Mouse (Mus musculus) cortical plate, adult 2 months (tissue): ENCODE results near the gene Tspan12. TPM values are rescaled to one million over a fixed set of nuclear protein-coding genes. Genes with fewer than 3 reads are reported as not detected.
"Not testable (repeated sequence)": the region's sequence is repeated elsewhere in the genome, so short reads cannot be mapped to it uniquely, and the experiment has no call there.

Experiments used
- H3K27ac ChIP-seq: fragments of 200-500 bp; 2 replicates; pipeline ENCODE4 v1.5.1; 2012; ENCODE audit warnings: low read length, control low read depth, inconsistent platforms; ENCODE audit not compliant: insufficient read depth
- H3K4me1 ChIP-seq: fragments of 200-500 bp; 2 replicates; pipeline ENCODE4 v1.6.1; 2011; ENCODE audit warnings: low read length; ENCODE audit not compliant: control insufficient read depth, insufficient read depth
- H3K4me3 ChIP-seq: fragments of 200-500 bp; 2 replicates; pipeline ENCODE4 v1.5.1; 2011; ENCODE audit warnings: mild to moderate bottlenecking, low read length, control low read depth; ENCODE audit not compliant: insufficient read depth
- CTCF ChIP-seq: fragments of 200-500 bp; IDR thresholded peaks from 2 replicates; pipeline ENCODE4 v1.5.1; 2011; ENCODE audit warnings: mild to moderate bottlenecking, control low read depth, low read length; ENCODE audit not compliant: insufficient read depth; ENCODE audit errors: extremely low read depth
- POLR2A ChIP-seq: fragments of 200-500 bp; IDR thresholded peaks from 2 replicates; pipeline ENCODE4 v1.6.1; 2011; ENCODE audit warnings: mild to moderate bottlenecking, low read length, control low read depth; ENCODE audit not compliant: insufficient read depth; ENCODE audit errors: extremely low read depth
- polyA plus RNA-seq: library from polyadenylated mRNA; depleted of rRNA; stranded (reverse); fragments of >200 nt; gene quantifications from 2 replicates; pipeline ENCODE4 v1.2.3, GENCODE M21; 2012

The Tspan12 gene
- polyA plus RNA-seq, 1 experiment = 19.0 TPM

DNA sequence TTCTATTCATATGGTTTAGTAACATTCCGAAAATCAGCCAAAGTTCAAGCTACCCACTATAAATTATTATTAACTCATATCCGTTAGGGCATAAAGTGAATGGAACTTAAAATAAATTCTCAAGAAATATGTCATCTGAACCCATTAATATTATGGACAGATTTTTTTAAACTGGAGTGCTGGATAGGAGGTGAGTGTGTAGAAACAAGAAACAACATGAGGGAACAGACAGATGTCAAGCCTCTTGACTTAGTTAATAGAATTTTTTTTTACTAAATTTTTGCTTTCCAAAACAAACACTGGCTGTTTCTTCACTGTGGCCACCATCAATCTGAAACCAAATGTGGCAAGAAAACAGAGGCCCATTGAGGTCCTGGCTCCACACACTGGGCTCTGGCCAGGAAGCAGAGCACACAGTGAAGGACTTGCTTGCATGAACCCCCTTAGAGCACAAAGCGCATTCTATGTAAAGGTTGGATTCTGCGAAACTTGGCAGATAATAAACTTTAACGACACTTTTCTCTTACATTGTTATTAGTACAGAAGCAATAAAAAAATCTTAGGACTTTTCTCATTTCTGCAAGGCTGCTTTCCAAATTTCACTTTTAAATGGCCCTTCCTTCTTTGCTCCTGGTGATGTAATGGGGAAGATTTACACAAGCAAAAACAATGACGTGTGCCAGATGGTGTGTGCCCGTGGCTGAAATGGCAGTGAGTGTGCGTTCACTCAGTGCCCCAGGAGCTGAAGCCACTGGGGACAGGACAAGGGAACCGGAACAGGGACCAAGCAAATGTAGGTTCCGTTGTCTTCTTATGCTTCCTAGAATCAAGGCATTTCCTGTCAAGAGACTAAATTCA, 48.6 kb downstream of the Tspan12 start:
- Histone ChIP-seq H3K27ac (no peak overlapping the region), H3K4me1 (no peaks in the 10 kb centered on the region), H3K4me3 (no peak overlapping the region)
- TF ChIP-seq POLR2A (no peak), CTCF (no peak)

DNA sequence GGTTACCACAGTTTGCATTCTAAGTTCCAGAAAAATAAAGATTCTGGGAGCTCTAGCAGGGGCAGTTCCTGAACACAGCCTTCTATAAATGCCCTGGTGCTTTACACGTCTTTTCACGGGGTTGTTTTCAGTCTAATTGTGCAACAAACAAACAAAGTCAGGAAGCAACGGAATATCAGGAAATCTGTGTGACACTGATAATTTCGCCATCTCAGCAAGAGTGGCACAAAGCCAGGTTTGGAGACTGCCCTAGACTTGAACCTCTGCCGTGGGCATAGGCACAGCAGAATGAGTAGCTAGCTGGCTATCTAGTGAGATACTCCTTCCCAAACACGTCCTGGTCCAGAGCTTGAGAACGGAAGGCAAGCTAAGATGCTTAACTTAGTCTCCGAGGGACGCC, 53.7 kb downstream of the Tspan12 start:
- Histone ChIP-seq H3K27ac (no peak overlapping the region), H3K4me3 (no peak overlapping the region), H3K4me1 (no peaks in the 10 kb centered on the region)
- TF ChIP-seq POLR2A = no peak
- no peak for TF ChIP-seq CTCF

DNA sequence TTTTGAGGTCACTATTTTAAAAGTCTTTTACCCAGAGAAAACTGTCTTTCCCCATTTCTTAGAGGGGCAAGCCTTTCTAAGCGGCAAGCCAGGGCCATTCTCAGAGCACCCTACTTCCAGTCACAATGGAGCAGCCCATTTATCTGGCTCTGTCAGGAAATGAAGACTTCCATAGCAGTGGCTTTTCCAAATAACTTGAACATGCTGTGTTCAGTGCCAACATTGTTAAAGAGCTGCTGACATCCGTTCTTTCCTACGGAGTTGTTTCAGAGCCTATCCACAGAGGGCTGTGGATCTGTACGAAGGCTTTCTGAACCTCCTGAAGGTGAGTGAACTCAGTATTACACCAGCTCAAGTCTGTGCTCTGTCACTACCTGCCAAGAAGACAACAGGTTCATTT, 55.2 kb downstream of the Tspan12 start:
- Histone ChIP-seq H3K4me1 (no peaks in the 10 kb centered on the region), H3K27ac (no peak overlapping the region), H3K4me3 (no peak overlapping the region)
- TF ChIP-seq POLR2A = no peak
- TF ChIP-seq CTCF = no peak

DNA sequence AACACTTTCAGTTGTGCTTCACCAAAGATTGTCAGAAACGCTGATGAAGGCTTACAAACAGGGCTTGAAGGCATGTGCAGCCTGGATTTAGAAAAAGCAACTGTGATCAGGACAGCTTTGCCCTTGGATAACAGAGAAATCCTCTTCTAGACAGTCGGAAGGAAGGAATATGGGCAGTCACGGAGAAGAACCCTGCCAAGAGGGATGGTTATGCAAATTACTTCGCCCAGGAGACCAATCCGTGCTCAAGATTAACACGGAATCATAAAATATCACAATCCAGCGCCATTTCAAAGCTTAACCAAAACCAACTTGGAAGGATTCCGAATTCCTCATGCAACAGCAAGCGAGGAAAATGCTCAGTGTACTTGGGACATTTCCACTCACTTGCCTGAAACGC, 55.9 kb downstream of the Tspan12 start:
- TF ChIP-seq POLR2A = no peak
- no peak for TF ChIP-seq CTCF
- Histone ChIP-seq H3K27ac (no peak overlapping the region), H3K4me3 (no peak overlapping the region), H3K4me1 (no peaks in the 10 kb centered on the region)

DNA sequence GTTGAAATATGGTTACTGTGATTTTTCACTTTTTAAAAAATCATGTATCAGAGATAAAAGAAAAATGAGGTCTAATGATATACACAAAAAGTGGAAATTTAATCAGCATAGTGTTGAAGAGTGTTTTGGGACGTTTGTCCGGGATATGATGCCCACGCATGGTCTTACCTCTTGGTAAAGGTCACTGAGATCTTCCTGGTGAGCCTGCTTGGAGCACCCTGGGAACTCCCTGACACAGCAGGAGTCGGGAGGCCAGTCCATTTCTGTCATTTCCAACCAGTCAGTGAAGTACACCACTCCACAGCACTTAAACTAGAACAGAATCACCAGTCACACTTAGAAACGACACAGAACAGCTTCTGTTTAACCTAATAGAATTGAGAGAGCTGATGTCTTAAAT, 56.9 kb downstream of the Tspan12 start:
- Histone ChIP-seq H3K4me1 (no peaks in the 10 kb centered on the region), H3K4me3 (no peak overlapping the region), H3K27ac (no peak overlapping the region)
- TF ChIP-seq POLR2A (no peak), CTCF (no peak)

DNA sequence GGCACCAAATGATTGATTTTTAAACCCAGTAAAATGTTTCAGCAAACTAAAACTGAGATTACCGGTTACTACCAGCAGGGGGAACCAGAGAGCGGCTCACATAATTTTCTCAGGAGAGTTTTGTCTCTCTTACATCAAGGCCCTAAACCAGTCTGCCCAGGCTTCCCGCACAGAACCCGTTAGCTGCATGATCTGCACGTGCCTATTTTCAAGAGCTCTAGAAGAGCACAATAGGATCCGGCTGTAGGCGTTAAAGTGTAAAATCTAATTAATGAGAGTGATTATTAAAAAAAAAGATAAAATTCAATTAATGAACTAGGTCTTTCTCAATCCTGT, 57.3 kb downstream of the Tspan12 start:
- Histone ChIP-seq H3K4me3 (no peak overlapping the region), H3K4me1 (no peaks in the 10 kb centered on the region), H3K27ac (no peak overlapping the region)
- peak; percentile 56; the same call in 1 of the 2 replicates for TF ChIP-seq CTCF
- no peak for TF ChIP-seq POLR2A

DNA sequence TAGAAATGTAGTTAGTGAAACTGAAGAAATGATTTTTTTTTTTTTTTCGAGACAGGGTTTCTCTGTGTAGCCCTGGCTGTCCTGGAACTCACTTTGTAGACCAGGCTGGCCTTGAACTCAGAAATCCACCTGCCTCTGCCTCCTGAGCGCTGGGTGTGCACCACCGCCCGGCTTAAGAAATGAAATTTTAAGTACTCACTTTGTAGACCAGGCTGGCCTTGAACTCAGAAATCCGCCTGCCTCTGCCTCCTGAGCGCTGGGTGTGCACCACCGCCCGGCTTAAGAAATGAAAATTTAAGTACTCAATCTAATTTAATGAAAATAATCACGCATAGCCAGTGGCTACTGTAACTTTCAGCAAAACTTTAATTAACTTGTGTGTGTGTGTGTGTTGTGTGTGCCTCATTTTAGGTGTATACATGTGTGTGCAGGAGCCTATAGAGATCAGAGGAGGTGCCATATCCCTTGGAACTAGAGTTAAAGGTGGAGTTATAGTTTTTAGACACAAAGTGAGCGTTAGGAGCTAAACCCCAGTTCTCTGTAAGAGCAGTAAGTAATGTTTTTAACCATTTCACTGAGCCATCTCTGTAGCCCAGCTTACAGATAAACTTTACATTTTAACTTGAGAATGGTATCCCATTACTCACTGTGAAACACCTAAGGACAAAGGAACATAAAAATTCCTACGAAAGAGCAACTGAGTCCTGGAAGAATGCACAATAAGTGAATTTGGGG, 57.8 kb downstream of the Tspan12 start:
- Histone ChIP-seq H3K4me3 (no peak overlapping the region), H3K27ac (no peak overlapping the region), H3K4me1 (no peaks in the 10 kb centered on the region)
- TF ChIP-seq POLR2A (no peak), CTCF (no peak)

DNA sequence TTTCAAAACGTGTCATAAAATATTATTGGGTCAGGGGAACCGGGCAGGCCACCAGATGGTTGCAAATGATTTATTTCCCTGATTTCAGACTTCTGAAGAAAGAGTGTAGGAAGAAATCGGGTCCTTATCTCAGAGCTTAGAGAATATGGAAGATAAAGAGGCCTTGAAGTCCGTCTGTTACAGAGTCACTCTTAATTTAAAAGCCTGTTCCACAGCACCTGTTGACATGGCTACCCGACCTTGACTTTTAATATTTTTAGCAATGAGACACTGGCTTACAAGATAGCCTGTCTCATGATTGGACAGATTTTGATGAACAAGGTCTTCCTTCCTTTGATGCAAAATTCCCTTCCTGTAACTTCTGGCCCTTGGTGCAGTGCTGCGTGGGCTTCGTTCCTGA, 61.0 kb downstream of the Tspan12 start:
- no peak overlapping the region for H3K4me3 ChIP-seq
- TF ChIP-seq CTCF = no peak
- no peaks in the 10 kb centered on the region for H3K4me1 ChIP-seq
- no peak overlapping the region for H3K27ac ChIP-seq

DNA sequence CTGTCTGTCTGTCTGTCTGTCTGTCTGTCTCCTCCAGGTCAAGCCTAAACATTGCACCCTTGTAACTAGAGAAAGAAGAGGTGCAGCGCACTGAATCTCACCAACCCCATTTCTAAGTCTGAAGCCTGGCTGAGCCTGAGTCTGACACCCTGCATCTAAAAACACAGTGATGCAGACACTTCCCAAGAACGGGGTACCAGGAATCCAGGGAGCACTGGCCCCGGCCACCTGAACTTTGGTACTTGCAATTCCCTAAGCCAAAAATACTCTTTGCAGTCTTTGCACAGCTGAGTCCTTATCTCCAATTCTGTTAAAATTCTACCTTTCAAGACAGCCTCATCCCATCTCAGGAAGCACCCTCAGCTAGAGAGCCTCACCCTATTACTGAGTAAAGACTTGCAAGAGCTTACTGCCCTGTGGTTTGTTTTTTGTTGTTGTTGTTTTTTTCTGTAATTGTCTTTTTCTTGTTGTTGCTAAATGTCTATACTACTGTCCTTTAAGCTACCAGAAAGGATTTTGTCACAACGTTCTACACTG, 61.7 kb downstream of the Tspan12 start:
- H3K4me3 ChIP-seq = no peak overlapping the region
- no peak overlapping the region for H3K27ac ChIP-seq
- no peaks in the 10 kb centered on the region for H3K4me1 ChIP-seq
- TF ChIP-seq POLR2A (no peak), CTCF (no peak)

DNA sequence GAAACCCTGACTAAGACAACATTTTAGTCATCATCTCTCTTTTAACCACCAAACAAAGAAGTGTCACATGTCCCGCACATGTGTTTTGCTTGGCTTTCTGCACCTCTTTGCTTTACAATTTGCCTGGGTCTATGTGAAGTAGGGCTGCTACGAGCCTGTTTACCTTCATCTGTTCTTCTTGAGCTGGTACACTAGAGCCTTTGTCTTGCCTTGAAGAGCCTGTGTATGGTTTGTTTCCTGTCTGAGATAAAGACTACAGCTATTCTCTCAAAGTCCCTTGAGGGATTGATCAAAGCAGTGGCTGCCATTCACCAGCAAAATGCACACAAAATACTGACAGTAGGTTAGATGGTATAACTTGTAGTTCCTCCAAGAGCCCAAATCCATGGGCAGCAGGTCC, 62.3 kb downstream of the Tspan12 start:
- no peak overlapping the region for H3K4me3 ChIP-seq
- no peak overlapping the region for H3K27ac ChIP-seq
- no peak for TF ChIP-seq POLR2A
- no peak for TF ChIP-seq CTCF
- no peaks in the 10 kb centered on the region for H3K4me1 ChIP-seq

DNA sequence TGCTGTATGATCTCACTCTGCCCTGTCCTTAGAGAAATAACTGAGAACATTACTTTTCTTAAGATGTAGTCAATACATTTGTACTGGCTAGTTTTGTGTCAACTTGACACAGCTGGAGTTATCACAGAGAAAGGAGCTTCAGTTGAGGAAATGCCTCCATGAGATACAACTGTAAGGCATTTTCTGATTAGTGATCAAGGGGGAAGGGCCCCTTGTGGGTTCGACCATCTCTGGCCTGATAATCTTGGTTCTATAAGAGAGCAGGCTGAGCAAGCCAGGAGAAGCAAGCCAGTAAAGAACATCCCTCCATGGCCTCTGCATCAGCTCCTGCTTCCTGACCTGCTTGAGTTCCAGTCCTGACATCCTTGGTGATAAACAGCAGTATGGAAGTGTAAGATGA, 62.7 kb downstream of the Tspan12 start:
- not testable (repeated sequence) for H3K4me3 ChIP-seq, H3K27ac ChIP-seq, H3K4me1 ChIP-seq
